Mouse (Mus musculus): ENCODE results near the gene Poldip2. TPM values are rescaled to one million over a fixed set of nuclear protein-coding genes. Genes with fewer than 3 reads are reported as not detected.

Poldip2 gene
- polyA plus RNA-seq, 2 experiments, result 111 to 166 TPM

- H3K9me3 ChIP-seq (ENCODE audit: control insufficient read depth, low read length), result no peaks in the 10 kb centered on the region
- H3K9ac ChIP-seq (ENCODE audit: low read depth, low read length, severe bottlenecking), result no peak overlapping the region
- TF ChIP-seq POLR2A (IDR thresholded peaks at IDR 0.05; ENCODE audit: borderline replicate concordance, extremely low read depth, insufficient read depth, insufficient read length), result no peak
- peaks cover 37% of the 10 kb centered on the region for H3K36me3 ChIP-seq (ENCODE audit: control insufficient read depth, insufficient read depth, low read length)
- no peak overlapping the region for H3K4me2 ChIP-seq (replicated peaks; ENCODE audit: low read depth, low read length, severe bottlenecking)
- DNase-seq (ENCODE audit: low spot score) (no peak), ATAC-seq (ENCODE audit: low FRiP score, low read depth) (no peak)
- H3K27me3 ChIP-seq (ENCODE audit: control insufficient read depth, insufficient read depth, low read length), result no peaks in the 10 kb centered on the region
- 68% methylated on average over 8 of the region's 8 CpGs for WGBS
- H3K27ac ChIP-seq (replicated peaks; ENCODE audit: low read depth, low read length), result no peak overlapping the region
- H3K4me1 ChIP-seq (ENCODE audit: control insufficient read depth, insufficient read depth, low read length), result peaks cover 12% of the 10 kb centered on the region
- no peak overlapping the region for H3K4me3 ChIP-seq (replicated peaks; ENCODE audit: low read length)
Measured at GRCm38 (mm10) chr11:78545181-78545580, 33.2 kb downstream of the Poldip2 start.

GRCm38 (mm10) chr11:78547718-78548460 lies 35.9 kb downstream of the Poldip2 start:
- Histone ChIP-seq H3K4me1 (ENCODE audit: control insufficient read depth, insufficient read depth, low read length) (peaks cover 15% of the 10 kb centered on the region), H3K36me3 (ENCODE audit: control insufficient read depth, insufficient read depth, low read length) (peaks cover 21% of the 10 kb centered on the region), H3K9ac (ENCODE audit: low read depth, low read length, severe bottlenecking) (no peak overlapping the region), H3K27ac (replicated peaks; ENCODE audit: low read depth, low read length) (no peak overlapping the region), H3K9me3 (ENCODE audit: control insufficient read depth, low read length) (no peaks in the 10 kb centered on the region), H3K27me3 (ENCODE audit: control insufficient read depth, insufficient read depth, low read length) (no peaks in the 10 kb centered on the region), H3K4me2 (replicated peaks; ENCODE audit: low read depth, low read length, severe bottlenecking) (no peak overlapping the region), H3K4me3 (replicated peaks; ENCODE audit: low read length) (no peak overlapping the region)
- TF ChIP-seq POLR2A (IDR thresholded peaks at IDR 0.05; ENCODE audit: borderline replicate concordance, extremely low read depth, insufficient read depth, insufficient read length), result no peak
- WGBS, result 80% methylated on average over 2 of the region's 2 CpGs
- DNase-seq (ENCODE audit: low spot score), result no peak
- no peak for ATAC-seq (ENCODE audit: low FRiP score, low read depth)

- TF ChIP-seq POLR2A (IDR thresholded peaks at IDR 0.05; ENCODE audit: borderline replicate concordance, extremely low read depth, insufficient read depth, insufficient read length), result no peak
- Histone ChIP-seq H3K36me3 (ENCODE audit: control insufficient read depth, insufficient read depth, low read length) (peaks cover 8% of the 10 kb centered on the region; the same call in 1 of the 2 replicates), H3K27ac (replicated peaks; ENCODE audit: low read depth, low read length) (no peak overlapping the region), H3K4me2 (replicated peaks; ENCODE audit: low read depth, low read length, severe bottlenecking) (peak overlapping the region; percentile 79), H3K9me3 (ENCODE audit: control insufficient read depth, low read length) (no peaks in the 10 kb centered on the region), H3K4me1 (ENCODE audit: control insufficient read depth, insufficient read depth, low read length) (peaks cover 15% of the 10 kb centered on the region), H3K4me3 (replicated peaks; ENCODE audit: low read length) (peak overlapping the region; percentile 68), H3K9ac (ENCODE audit: low read depth, low read length, severe bottlenecking) (peak overlapping the region; percentile 73), H3K27me3 (ENCODE audit: control insufficient read depth, insufficient read depth, low read length) (no peaks in the 10 kb centered on the region)
- DNase-seq (ENCODE audit: low spot score), result no peak
- 7% methylated on average over 5 of the region's 5 CpGs for WGBS
- no peak for ATAC-seq (ENCODE audit: low FRiP score, low read depth)
Measured at GRCm38 (mm10) chr11:78549491-78549987, 37.5 kb downstream of the Poldip2 start.

- peak; percentile 99 for DNase-seq (ENCODE audit: low spot score)
- Histone ChIP-seq H3K27me3 (ENCODE audit: control insufficient read depth, insufficient read depth, low read length) (no peaks in the 10 kb centered on the region), H3K4me1 (ENCODE audit: control insufficient read depth, insufficient read depth, low read length) (peaks cover 15% of the 10 kb centered on the region), H3K4me3 (replicated peaks; ENCODE audit: low read length) (peak within 1 kb of the TSS; percentile 68), H3K9ac (ENCODE audit: low read depth, low read length, severe bottlenecking) (peak within 1 kb of the TSS; percentile 73), H3K36me3 (ENCODE audit: control insufficient read depth, insufficient read depth, low read length) (peaks cover 5% of the 10 kb centered on the region; the same call in 1 of the 2 replicates), H3K27ac (replicated peaks; ENCODE audit: low read depth, low read length) (peak within 1 kb of the TSS; percentile 79), H3K4me2 (replicated peaks; ENCODE audit: low read depth, low read length, severe bottlenecking) (peak within 1 kb of the TSS; percentile 79), H3K9me3 (ENCODE audit: control insufficient read depth, low read length) (no peaks in the 10 kb centered on the region)
- ATAC-seq (ENCODE audit: low FRiP score, low read depth), result peak; percentile 100
- peak; percentile 75; the same call in 1 of the 2 replicates for TF ChIP-seq POLR2A (IDR thresholded peaks at IDR 0.05; ENCODE audit: borderline replicate concordance, extremely low read depth, insufficient read depth, insufficient read length)
- under 1% methylated on average over 60 of the region's 60 CpGs for WGBS
Measured at GRCm38 (mm10) chr11:78550168-78551058, 38.4 kb downstream of the Poldip2 start, which contains the start of gene Tmem97. Gene Tmem97 (minus strand): TSS chr11:78550777.

GRCm38 (mm10) chr11:78551059-78551398 lies 39.0 kb downstream of the Poldip2 start:
- Histone ChIP-seq H3K4me3 (replicated peaks; ENCODE audit: low read length) (peak overlapping the region; percentile 68), H3K27ac (replicated peaks; ENCODE audit: low read depth, low read length) (peak overlapping the region; percentile 79), H3K36me3 (ENCODE audit: control insufficient read depth, insufficient read depth, low read length) (no peaks in the 10 kb centered on the region), H3K27me3 (ENCODE audit: control insufficient read depth, insufficient read depth, low read length) (no peaks in the 10 kb centered on the region), H3K4me2 (replicated peaks; ENCODE audit: low read depth, low read length, severe bottlenecking) (peak overlapping the region; percentile 79), H3K9me3 (ENCODE audit: control insufficient read depth, low read length) (no peaks in the 10 kb centered on the region), H3K4me1 (ENCODE audit: control insufficient read depth, insufficient read depth, low read length) (peaks cover 15% of the 10 kb centered on the region), H3K9ac (ENCODE audit: low read depth, low read length, severe bottlenecking) (peak overlapping the region; percentile 63)
- TF ChIP-seq POLR2A (IDR thresholded peaks at IDR 0.05; ENCODE audit: borderline replicate concordance, extremely low read depth, insufficient read depth, insufficient read length), result no peak
- WGBS, result 30% methylated on average over 6 of the region's 6 CpGs
- ATAC-seq (ENCODE audit: low FRiP score, low read depth) (peak; percentile 24), DNase-seq (ENCODE audit: low spot score) (no peak)
